Mouse (Mus musculus): ENCODE data around the gene Rnf223.

Rnf223 gene

DNA sequence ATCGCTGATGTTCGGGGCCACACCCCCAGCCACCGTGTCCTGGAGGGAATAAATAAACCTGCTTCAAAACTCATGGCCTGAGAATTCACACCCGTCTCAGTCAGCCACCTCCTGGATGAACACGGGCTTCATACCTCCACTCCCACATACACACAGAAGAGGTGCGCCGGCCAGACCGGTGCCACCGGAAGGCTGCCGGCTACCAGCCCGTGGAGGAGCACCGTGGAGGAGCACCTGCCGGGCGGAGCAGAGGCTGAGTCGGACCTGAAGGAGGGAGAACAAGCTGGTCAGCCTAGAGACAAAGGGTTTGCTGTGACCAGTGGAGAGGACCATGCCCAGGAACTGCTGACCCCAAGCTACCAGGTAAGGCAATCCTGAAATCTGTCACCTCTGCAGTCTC, at the start of gene Rnf223:
Gene Rnf223 (plus strand): TSS at position 78 of the 400 bp plus-strand sequence.
- no peak for DNase-seq

DNA sequence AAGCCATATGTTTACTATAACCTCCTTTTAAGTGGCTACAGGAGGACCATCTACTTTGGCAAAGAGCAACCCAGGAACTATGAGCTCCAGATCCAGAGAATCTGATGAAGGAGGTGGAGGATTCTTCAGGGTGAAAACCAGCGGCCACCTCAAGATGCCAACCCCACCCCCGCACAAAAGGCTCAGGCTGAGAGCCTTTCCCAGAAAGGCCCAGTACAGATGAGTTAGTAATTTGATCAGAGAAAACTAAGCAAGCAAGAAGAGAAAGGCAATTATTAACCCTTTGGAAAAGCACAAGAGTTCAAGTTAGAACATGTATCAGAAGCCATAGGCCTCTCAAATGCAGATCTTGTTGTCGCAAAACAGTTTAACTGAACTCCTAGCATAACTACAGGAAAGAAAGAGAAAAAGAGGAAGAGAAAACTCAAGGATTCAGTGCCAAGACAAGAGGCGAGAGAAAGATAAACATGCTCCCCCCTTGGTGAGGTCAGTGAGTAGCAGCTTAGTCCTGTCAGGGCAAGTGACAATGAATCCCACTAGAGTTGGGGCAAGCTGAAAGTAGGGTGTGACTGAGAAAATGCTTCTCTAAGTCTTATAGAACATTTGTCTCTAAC, 47.6 kb upstream of the Rnf223 start:
- DNase-seq, result no peak

DNA sequence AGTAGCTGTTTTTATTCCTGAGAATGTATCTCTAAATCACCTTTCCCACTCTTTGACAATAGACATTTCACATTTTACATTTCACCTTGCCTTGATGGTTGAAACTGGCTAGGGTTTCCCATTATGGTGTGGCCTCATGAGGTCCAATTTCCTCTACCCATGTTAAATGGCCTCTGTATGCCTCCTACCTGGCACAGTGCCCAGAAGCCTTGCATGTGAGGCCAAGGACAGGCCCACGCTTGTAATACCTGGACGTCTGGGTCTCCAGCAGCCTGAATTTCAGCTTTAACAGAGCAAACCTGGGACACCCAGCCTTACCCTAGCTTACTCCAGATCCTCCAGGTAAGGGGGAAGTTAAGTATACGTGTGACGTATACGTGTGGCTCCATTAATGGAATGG, 47.0 kb upstream of the Rnf223 start:
- DNase-seq, result no peak

DNA sequence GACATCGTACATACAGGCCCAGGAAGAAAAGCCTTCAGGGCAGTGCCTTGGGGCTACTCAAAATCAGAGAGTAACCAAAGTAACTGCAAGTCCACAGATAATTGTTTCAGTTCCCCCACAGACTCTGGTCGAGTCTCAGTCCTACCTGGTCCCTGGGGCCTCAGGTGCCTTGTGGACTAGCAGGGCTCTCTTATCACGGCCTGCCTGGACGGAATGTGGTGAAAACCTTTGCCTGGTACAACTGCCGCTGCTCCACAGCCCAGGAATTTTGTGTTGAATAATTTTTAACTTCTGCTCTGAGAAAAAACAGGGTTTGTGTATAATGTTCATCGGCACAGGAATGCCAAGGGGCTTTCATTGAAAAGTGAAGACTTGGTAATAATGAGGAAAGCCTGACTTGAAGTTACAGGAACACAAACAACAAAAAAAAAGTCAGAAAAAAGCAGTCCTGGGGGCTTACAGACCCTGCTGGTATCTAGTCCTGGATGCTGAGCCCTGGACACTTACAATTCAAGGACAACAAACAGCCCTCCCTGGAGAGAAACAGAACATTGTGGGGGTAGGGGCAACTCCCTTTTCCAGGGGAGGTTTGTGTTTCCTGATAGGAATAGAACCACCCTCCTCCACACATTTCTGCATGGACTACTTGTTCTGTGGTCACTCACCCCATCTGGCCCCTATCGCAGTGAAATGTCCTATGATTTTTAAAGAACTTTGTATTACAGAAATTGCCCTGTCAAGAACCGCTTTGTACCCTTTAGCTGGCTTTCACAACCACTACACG, 46.0 kb upstream of the Rnf223 start:
- no peak for DNase-seq

DNA sequence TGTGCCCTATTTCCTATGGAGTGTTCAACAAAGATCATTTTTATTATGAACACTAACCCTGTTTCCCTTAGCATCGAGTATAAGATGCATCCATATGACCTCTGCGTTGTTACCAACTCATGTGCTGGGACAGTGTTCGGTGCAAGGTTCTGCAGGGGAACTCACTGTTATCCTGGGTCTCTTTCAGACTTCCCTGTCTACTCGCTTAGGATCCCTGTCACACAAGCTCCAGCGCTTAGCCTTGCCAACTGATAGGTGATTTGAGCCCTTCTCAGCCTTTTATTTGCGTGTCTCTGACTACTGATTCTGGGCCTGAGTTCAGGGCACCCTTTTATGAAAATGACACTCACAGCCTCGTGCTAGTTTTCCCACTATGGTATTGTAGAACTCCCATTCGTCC, 45.1 kb upstream of the Rnf223 start:
- DNase-seq, result no peak

DNA sequence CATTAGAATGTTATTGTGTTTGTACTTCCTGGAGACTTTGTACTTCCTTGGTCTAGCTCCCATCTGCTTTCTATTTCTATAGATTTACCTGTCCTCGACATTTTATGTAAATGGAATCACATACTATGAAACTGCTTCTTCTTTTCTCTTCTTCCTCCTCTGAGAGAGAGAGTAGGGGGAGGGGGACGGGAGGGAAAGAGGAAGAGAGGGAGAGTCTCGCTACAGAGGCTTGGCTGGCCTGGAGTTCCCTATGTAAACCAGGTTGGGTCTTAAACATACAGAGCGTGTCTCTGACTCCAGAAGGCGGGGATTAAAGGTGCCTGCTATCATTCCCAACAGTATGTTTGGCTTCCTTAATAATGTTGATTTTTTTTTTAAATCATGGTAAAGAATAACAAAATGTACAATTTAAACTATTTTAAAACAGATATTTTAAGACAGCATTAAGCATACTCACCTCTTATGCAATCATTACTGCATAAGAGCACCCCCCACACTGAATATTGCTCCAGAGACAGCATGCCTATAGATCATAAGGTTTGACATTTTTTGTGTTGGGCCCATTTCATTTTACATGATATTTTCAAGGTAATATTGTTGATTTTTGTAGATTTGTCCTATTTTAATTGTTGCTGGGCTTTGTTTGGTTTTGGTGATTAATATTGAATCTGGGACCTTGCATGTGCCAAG, 42.8 kb upstream of the Rnf223 start:
- no peak for DNase-seq

DNA sequence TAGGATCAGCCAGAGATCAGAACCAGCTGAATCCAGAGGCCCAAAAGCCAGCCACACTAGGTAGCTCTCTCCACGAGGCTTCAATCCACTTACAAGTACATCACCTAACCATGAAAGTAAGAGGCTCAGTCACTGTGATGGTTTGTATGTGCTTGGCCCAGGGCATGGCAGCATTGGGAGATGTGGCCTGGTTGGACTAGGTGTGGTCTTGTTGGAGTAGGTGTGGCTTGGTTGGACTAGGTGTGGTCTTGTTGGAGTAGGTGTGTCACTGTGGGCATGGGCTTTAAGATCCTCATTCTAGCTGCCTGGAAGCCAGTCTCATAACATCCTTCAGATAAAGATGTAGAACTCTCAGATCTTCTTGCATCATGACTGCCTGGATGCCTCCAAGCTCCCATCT, 39.1 kb upstream of the Rnf223 start:
- no peak for DNase-seq

DNA sequence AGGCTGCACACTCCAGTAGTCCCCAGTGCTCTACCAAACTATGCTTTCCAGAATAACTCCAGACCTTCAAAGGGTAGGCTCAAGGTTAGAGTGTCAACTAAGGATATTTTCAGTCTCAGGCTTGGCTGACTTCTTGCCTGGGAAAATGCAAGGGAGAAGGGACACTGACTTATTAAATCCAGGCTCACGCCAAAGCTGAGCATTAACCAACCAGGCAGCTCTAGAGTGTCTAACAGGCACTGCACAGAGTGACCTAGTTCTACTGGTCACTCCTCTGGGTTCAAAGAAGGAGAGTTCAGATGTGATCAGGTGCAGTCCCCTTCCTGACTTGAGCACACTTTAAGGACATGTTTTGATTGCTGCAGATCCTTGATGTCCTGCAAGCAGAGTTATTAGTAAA, 37.5 kb upstream of the Rnf223 start:
- no peak for DNase-seq

DNA sequence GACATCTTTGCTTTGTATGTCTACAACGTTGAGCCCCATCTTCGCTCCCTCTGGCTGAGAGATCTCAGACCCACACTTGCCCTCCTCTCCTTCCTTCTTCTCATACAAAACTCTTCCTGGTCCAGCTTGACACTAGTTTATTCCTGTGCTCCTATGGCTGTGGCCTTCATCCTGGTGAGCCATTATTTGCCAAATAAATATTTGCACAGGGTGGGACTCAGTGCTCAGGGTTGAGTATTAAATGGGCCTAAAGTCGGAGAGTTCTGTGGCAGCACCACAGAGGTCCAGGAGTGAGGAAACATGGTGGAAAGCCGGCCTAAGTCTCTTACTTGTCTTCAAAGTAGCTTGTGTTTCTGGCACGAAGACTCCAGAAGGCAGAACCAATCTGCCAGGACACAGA, 36.6 kb upstream of the Rnf223 start:
- DNase-seq, result no peak

DNA sequence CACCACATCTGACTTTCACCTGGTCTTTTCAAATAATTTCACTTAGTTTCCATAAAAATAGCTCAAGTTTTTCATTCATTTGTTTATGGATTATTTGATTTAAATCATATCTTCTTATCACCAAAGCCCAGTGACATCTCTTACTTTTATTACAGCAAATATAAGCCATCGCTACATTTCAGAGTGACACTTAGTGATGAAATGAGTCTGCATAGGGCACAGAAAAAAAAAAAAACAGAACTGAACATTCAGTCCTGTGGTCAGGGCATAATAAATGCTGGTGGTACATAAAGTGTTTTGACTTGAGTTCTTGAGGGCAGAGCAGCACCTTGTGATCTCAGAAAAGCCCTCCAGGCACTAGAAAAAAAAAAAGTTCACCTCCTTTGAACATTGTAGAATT, 34.1 kb upstream of the Rnf223 start:
- DNase-seq, result no peak

DNA sequence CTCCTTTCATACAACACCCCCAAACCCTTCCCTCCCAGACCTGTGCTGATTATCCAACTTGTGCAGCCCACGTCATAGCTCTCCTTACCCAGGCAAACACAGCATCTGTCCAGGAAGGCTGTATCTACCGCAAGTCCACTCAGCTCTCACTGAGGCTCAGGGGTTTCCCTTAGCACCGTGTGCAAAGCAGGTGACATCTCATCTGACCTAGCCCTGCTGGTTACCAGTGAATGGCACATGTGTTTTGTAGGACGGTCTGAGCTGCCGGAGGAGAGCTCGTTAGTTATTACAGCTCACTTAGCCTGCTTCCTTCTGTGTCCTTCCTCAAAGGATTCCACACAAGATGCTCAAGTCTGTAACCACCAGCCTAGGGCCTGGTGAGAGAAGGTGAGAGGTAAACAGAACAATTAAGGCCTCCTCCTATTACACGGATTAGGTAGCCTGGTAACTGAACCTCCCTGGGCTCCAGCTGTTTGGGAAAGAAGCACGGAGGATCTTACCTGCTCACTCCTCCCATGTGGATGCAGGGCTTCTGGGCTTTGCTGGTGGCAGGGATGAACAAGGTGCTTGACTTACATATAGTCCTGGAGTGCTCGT, 32.4 kb upstream of the Rnf223 start:
- no peak for DNase-seq

DNA sequence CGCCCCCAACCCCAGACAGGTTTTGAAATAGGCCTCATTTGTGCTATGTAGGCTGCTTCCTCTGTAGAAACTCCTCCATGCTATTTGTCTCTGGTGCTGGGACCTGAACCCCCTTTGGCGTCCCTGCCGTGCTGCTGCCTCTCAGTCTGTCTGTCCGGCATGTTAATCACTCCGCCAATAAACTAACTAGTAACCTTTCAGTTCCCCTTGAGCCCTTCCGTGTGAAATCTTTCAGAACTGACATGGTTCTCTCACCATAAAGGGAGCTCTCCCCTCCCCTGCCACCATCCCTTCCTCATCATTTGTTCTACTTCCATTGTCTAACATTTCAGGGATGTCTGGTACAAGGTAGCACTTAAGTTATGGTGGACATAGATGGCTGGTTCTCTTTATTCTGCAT, 30.9 kb upstream of the Rnf223 start:
- DNase-seq, result no peak

DNA sequence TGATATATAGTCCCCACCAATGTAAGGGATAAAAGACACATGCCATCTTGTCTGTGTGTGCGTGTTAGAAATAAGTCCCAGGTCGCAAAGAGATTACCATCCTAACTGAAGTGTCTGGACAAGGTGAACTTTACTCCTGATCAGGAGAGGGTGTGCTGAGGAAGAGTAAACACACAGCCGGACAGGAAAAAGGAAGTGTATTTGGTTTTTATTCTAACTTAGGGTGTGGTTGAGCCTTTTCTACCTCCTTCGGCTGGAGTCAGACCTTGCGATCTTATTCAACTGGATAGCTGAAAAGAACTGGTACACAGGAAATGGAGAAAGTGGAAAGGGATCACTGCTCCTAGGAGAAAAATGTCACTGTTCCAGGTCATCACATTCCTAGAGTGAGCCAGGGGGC, 29.8 kb upstream of the Rnf223 start:
- DNase-seq, result no peak

DNA sequence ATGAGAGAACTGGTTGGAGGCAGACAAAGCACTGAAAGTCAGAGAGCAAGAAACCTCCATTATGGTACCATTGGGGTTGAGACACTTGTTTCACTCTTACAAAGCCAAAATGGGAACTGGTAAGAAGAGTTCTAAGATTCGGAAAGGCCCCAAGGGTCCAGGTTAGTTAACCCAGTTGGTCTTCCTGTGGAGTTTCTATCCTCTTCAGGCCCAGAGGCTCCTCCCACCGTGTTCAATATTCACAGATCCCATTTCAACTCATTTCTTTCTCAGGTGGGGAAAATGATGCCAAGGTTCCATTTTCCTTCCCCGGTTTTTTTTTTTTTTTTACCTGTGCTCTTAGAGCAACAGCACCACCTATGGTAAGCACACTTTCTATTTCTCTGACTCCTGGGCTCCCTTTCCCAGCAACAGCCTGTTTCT, 28.8 kb upstream of the Rnf223 start:
- no peak for DNase-seq

DNA sequence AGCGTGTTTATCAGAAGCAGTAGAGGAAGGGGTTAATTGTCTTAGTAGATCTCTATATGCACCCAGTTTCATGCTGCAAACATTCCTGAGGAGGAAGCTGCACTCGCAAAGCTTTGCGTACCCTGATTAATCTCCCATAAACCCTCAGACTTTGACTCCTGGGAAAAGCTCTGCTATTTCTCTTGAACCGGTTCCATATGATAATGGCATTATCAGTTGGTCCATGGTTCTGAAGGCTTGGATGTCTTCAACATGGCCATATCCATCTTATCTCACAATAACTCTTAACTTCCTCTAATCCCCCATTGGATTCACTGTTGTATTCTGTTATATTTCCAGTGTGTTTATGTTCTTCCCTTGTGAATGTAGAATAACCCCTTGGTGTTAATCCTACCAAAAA, 27.0 kb upstream of the Rnf223 start:
- DNase-seq, result no peak

DNA sequence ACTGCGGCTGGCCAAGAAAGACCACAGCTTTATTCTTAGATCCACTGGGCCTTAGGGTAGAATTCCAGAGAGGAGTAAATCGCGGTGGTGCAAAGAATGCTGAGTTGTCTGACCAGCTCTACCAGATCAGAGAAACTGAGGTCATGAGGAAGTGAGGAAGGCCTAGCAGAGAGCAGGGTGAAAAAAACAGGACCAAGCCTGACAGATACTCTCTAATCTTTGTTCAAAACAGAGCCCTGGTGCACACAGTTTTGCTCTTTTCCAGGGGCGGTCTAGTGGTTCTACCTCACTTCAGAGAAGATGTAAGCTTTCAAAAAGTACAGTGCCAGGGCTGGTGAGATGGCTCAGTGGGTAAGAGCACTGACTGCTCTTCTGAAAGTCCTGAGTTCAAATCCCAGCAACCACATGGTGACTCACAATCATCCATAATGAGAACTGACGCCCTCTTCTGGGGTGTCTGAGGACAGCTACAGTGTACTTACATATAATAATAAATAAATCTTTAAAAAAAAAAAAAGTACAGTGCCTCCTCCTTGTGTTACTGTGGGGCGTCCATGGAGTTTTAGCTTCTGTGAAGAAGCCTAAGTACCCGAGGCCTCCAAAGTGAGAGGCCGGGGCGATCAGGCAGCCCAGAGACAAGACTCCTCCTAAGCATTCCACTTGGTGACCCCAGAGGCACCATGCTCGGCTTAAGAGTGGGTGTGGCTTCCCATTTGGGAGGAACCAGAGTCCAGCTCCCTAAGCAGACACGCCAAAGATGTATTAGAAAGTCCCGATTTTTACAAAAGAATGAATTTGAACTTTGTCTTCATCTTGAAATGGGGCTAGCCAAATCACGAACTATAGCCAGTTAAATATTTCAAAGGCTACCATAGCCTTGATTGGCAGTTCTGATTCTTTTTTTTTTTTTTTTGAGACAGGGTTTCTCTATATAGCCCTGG, 21.4 kb upstream of the Rnf223 start:
- DNase-seq, result peak; percentile 34

DNA sequence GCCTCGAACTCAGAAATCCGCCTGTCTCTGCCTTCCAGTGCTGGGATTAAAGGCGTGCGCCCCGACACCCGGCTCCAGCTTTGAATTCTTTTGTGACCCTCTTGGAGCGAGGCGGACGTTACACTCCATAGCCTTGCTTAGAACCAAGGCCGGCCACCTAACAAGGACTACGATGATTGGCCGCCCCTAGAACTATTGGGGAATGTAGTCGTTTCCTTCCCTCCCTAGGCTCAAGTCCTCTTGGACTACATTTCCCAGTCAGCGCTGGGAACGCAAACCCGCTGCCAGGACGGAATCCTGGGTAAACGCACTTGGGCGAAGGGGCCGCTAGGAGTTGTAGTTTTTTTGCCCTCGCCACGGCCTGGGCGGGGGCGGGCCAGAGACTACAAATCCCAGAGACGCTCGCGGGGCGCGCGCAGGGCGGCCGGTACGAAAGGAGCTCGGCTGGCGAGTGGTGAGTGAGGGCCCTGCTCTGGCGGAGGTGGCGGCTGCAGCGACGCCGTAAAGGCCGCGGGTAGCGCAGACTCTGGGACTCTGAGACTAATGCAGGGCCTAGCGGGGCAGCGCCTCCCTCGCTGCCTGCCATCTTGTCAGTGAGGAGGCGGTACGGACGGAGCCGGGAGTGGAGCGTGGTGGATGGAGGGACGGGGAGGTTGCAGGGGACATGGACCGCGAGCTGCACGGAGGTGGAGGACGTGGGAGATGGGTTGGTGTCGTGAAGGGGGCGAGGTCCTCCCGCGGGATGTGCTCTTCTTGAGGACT, 20.6 kb upstream of the Rnf223 start, which contains the start of gene 9430015G10Rik:
Gene 9430015G10Rik (plus strand): TSS at position 413 of the 762 bp plus-strand sequence.
- DNase-seq, result peak; percentile 97

DNA sequence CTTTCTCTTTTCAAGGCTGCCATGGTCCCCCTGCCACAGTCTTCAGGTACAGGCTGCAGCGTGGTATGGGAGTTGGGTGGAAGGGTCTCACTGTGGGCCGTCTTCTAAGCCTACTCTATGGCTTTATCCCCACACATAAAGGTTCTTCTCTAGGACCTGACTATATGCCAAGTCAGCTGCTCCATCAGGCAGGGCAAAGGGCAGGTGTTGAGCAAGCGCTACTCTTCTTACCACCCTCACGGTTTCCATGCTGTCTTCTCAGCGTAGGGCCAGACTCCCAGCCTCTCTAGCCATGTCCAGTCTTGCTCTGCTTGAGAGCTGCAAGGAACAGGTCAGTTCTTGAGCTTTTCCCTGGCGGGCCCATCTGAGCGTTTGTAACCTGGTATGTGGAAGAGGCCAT, 6.2 kb upstream of the Rnf223 start:
- no peak for DNase-seq

DNA sequence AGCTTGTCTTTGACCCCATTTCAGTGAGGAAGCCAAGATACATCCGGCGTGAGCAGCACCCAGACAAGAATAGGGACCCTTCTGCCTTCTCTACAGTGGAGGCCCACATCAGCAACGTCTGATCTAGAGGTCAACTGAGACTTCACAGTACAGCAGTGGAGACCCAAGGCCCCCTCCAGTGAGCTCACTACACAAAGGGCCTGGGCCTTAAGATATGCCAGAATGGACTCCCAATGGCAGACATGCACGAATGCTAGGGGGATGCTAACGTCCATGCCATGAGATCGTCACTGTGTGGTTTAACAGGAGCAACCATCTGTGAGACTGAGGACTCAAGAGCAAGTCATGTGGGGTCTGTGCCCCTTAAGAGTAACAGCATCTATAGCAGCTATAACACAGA, 4.9 kb upstream of the Rnf223 start:
- DNase-seq, result no peak

DNA sequence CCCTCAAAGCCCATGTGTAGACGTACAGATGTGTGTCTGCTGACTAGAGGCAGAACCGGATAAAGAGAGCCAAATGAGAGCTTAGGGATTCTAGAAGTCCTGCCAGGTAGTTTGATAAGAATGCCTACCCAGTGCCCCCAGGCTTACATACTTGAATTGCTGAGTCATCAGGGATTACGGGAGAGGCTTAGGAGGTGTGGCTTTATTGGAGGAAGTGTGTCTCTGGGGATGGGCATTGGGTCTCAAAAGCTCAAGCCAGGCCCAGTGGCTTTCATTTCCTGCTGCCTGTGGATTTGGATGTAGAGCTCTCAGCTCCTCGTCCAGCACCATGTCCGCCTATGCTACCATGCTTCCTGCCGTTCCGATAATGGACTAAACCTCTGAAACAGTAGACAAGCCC, 3.5 kb upstream of the Rnf223 start:
- DNase-seq, result no peak

DNA sequence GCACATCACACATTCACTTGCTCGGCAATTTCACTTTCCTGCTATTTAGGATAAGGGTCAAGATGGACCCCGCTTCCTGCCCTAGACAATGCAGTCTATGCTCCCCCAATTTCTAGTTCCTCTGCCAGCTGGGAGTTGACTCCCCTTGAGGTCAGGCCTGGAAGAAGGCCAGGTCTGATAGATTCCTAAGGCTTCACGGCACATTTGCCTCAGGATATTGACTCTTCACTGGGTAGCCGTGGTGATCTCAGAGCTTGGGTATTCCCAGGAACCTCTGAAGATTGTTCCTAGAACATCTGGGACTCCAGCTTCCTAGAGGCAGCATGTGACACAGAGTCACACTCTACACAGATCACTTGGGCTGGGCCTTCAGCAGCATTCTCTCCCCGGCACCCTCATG, 1.6 kb upstream of the Rnf223 start:
- no peak for DNase-seq

DNA sequence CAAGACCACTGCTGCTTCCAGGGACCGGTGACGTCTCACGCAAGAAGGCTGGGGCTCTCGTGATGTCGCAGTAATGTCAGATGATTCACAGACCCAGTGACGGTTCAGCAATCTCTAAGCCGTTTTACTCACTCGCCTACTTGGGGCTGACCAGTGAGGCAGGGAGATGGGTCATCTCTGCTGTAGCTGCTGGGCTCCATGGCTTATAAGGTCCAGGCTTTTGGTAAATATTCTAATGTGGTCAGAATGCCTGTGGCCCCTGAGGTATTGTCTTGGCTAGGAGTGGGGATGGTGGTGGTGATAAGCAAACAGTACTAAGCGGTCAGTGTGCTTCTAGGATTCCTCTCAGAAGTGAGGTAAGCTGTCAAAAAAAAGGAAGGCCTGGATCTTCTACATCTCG, 627 bp downstream of the Rnf223 start:
- no peak for DNase-seq
